Comparison of ENCODE assay signal across 9 mouse cellular contexts in genomic region chr2:60809441-60809921, GRCm38 (mm10).
DNase-seq lines count a peak whose midpoint lies in the region; ATAC-seq lines count a peak whose summit lies in the region.
"Had no signal": no experiment of that assay in that cellular context is flagged by ENCODE, and none has a peak within 500 bp of the region (broad histone marks: within the 10 kb centered on the region; RNA-seq: fewer than 3 reads in every experiment).

No protein-coding gene starts in this region.

- no peak overlapping the region for H3K4me2 ChIP-seq in kidney, embryonic 15.5 days
- H3K4me2 ChIP-seq in embryonic facial prominence, embryonic 14.5 days (ENCODE audit: low read depth, low read length), result no peak overlapping the region
- no peak overlapping the region for H3K4me2 ChIP-seq in liver, embryonic 16.5 days (ENCODE audit: low read depth, low read length)
- H3K4me2 ChIP-seq: limb, embryonic 13.5 days had no signal

- 0 out of 2 replicates have a peak, but pooled peaks have one; percentile 38 for ATAC-seq in kidney, embryonic 15.5 days (replicated peaks; ENCODE audit: low FRiP score)
- ATAC-seq in embryonic facial prominence, embryonic 14.5 days (ENCODE audit: low read depth), result peak; percentile 38; the same call in 1 of the 2 replicates
- ATAC-seq in liver, embryonic 16.5 days (ENCODE audit: low read depth), result peak; percentile 30; the same call in 1 of the 2 replicates

- H3K27me3 ChIP-seq in kidney, embryonic 15.5 days, result no peaks in the 10 kb centered on the region
- no peaks in the 10 kb centered on the region for H3K27me3 ChIP-seq in embryonic facial prominence, embryonic 14.5 days (replicated peaks; ENCODE audit: control insufficient read depth, insufficient read depth, low read length)
- H3K27me3 ChIP-seq in liver, embryonic 16.5 days (ENCODE audit: control insufficient read depth, insufficient read depth, low read depth, low read length), result no peaks in the 10 kb centered on the region
- H3K27me3 ChIP-seq: limb, embryonic 13.5 days had no signal

- DNase-seq in kidney, adult 18-20 months, result no peak
- DNase-seq in ES-CJ7 (ENCODE audit: low read depth, low spot score), result peak; percentile 14
- no peak for DNase-seq in embryonic facial prominence, embryonic 14.5 days (ENCODE audit: low spot score)
- no peak for DNase-seq in left cerebral cortex, postnatal 36 days (ENCODE audit: low spot score in 2 of 2)
- DNase-seq in gastrocnemius, postnatal 10 days, result no peak
- no peak for DNase-seq in cerebellum, adult 9-11 months

- H3K4me1 ChIP-seq in kidney, embryonic 15.5 days, result peaks cover 62% of the 10 kb centered on the region
- H3K4me1 ChIP-seq in embryonic facial prominence, embryonic 14.5 days (ENCODE audit: control insufficient read depth, insufficient read depth, low read length), result peaks cover 44% of the 10 kb centered on the region
- H3K4me1 ChIP-seq in liver, embryonic 16.5 days (ENCODE audit: control insufficient read depth, low read depth, low read length), result peaks cover 14% of the 10 kb centered on the region

- WGBS in kidney, embryonic 15.5 days, result 46% methylated on average over 7 of the region's 7 CpGs
- WGBS in embryonic facial prominence, embryonic 14.5 days, result 55% methylated on average over 7 of the region's 7 CpGs
- 65% methylated on average over 7 of the region's 7 CpGs for whole genome bisulfite sequencing in liver, embryonic 16.5 days (ENCODE audit: insufficient replicate concordance)

- H3K9ac ChIP-seq in kidney, embryonic 15.5 days, result no peak overlapping the region
- H3K9ac ChIP-seq in embryonic facial prominence, embryonic 14.5 days (ENCODE audit: low read depth, low read length), result no peak overlapping the region
- H3K9ac ChIP-seq in liver, embryonic 16.5 days (ENCODE audit: low read depth, low read length), result no peak overlapping the region
- H3K9ac ChIP-seq: limb, embryonic 13.5 days had no signal

- H3K9me3 ChIP-seq in kidney, embryonic 15.5 days (replicated peaks), result no peaks in the 10 kb centered on the region
- H3K9me3 ChIP-seq in embryonic facial prominence, embryonic 14.5 days (ENCODE audit: control insufficient read depth, low read length), result no peaks in the 10 kb centered on the region
- no peaks in the 10 kb centered on the region for H3K9me3 ChIP-seq in liver, embryonic 16.5 days (replicated peaks; ENCODE audit: control insufficient read depth, low read length)
- H3K9me3 ChIP-seq: limb, embryonic 13.5 days had no signal

- intact Hi-C loops in left cerebral cortex, postnatal 36 days (cut with DNase I), result loop anchor here (10.0 kb wide), 2 partner anchors 595 to 645 kb away; no protein-coding TSS in a partner anchor

- peak overlapping the region; percentile 73; the same call in 1 of the 2 replicates for H3K27ac ChIP-seq in kidney, embryonic 15.5 days
- H3K27ac ChIP-seq in embryonic facial prominence, embryonic 14.5 days (replicated peaks; ENCODE audit: low read depth, low read length), result no peak overlapping the region
- peak overlapping the region; percentile 48 for H3K27ac ChIP-seq in liver, embryonic 16.5 days (ENCODE audit: low read length)
- H3K27ac ChIP-seq: limb, embryonic 13.5 days had no signal

- H3K36me3 ChIP-seq in kidney, embryonic 15.5 days, result no peaks in the 10 kb centered on the region
- no peaks in the 10 kb centered on the region for H3K36me3 ChIP-seq in embryonic facial prominence, embryonic 14.5 days (ENCODE audit: control insufficient read depth, insufficient read depth, low read length)
- no peaks in the 10 kb centered on the region for H3K36me3 ChIP-seq in liver, embryonic 16.5 days (ENCODE audit: control insufficient read depth, insufficient read depth)
- H3K36me3 ChIP-seq: limb, embryonic 13.5 days had no signal

- no peak overlapping the region for H3K4me3 ChIP-seq in kidney, embryonic 15.5 days (replicated peaks)
- H3K4me3 ChIP-seq in embryonic facial prominence, embryonic 14.5 days (ENCODE audit: low read depth, low read length), result no peak overlapping the region
- no peak overlapping the region for H3K4me3 ChIP-seq in liver, embryonic 16.5 days (ENCODE audit: low read depth, low read length)
- H3K4me3 ChIP-seq: limb, embryonic 13.5 days had no signal
